Mouse (Mus musculus) left cerebral cortex, postnatal 10 days (tissue): ENCODE results near the gene Rab42. TPM values are rescaled to one million over a fixed set of nuclear protein-coding genes. Genes with fewer than 3 reads are reported as not detected.
"Not testable (repeated sequence)": the region's sequence is repeated elsewhere in the genome, so short reads cannot be mapped to it uniquely, and the experiment has no call there.

ENCODE experiments used
- DNase-seq, 2 experiments: peaks; one replicate each; pipeline ENCODE4 v3.0.0; 2021 to 2022; ENCODE audit warnings: low spot score in 2 of 2, mixed read lengths in 1 of 2; ENCODE audit errors: extremely low spot score in 1 of 2
- intact Hi-C: fragments of 180-260 bp; cut with DNase I; formaldehyde crosslinking; loops from one replicate; pipeline ENCODE4 v1.15.1; 2025
- total RNA-seq, 2 experiments: library from RNA; stranded (reverse); gene quantifications; 2 replicates each; pipeline ENCODE4 v1.2.3; 2021

Gene Rab42
- total RNA-seq, 2 experiments from 2014 or later = 0.79 to 1.3 TPM

GRCm38 (mm10) chr4:132292988-132293387, 10.2 kb downstream of the Rab42 start:
- peak in 1 of 2 experiments; percentile 72 for DNase-seq
- intact Hi-C loops = no loop called here

- intact Hi-C loops = no loop called here
These were observed 11.4 kb downstream of the Rab42 start for GRCm38 (mm10) chr4:132291624-132292335.

GRCm38 (mm10) chr4:132291056-132291455, 12.1 kb downstream of the Rab42 start:
- no peak for DNase-seq
- intact Hi-C loops = no loop called here

More at GRCm38 (mm10) chr4:132291624-132292335, 11.4 kb downstream of the Rab42 start:
- DNase-seq = no peak

- intact Hi-C loops, DNase-seq: not testable (repeated sequence)
These were observed 14.3 kb downstream of the Rab42 start for GRCm38 (mm10) chr4:132288840-132289239.

GRCm38 (mm10) chr4:132275949-132276348, 27.2 kb downstream of the Rab42 start:
- DNase-seq = no peak
- intact Hi-C loops = loop anchor here (10.0 kb wide), 1 partner anchor 139 kb away; no protein-coding TSS in a partner anchor

- intact Hi-C loops = loop anchor here (5.0 to 10.0 kb wide), 3 partner anchors 33 to 140 kb away; no protein-coding TSS in a partner anchor
- peak; percentile 89 to 95 for DNase-seq
These were observed 28.9 kb downstream of the Rab42 start, which contains the start of gene Taf12 for GRCm38 (mm10) chr4:132274156-132274862. TSS of gene Taf12 (plus strand) at chr4:132274375.

- DNase-seq = peak in 1 of 2 experiments; percentile 53
- intact Hi-C loops = loop anchor here (5.0 to 10.0 kb wide), 3 partner anchors 34 to 142 kb away; no protein-coding TSS in a partner anchor
These were observed 30.0 kb downstream of the Rab42 start for GRCm38 (mm10) chr4:132273166-132273565.

GRCm38 (mm10) chr4:132269740-132270560, 33.2 kb downstream of the Rab42 start:
- intact Hi-C loops = loop anchor here (5.0 to 10.0 kb wide), 3 partner anchors 37 to 145 kb away; no protein-coding TSS in a partner anchor
- peak; percentile 86 to 88 for DNase-seq

GRCm38 (mm10) chr4:132268871-132269739, 34.1 kb downstream of the Rab42 start:
- intact Hi-C loops = no loop called here
- no peak for DNase-seq

- no peak for DNase-seq
- intact Hi-C loops = no loop called here
These were observed 36.3 kb downstream of the Rab42 start for GRCm38 (mm10) chr4:132266835-132267349.

GRCm38 (mm10) chr4:132263313-132263712, 39.9 kb downstream of the Rab42 start:
- intact Hi-C loops = loop anchor here (5.0 kb wide), 1 partner anchor 51 kb away; the partner anchor contains the start of gene Ythdf2
- no peak for DNase-seq

GRCm38 (mm10) chr4:132262358-132262616, 40.9 kb downstream of the Rab42 start:
- intact Hi-C loops = loop anchor here (5.0 kb wide), 1 partner anchor 50 kb away; the partner anchor contains the start of gene Ythdf2
- DNase-seq = no peak

GRCm38 (mm10) chr4:132261514-132262357, 41.4 kb downstream of the Rab42 start, which contains the start of gene Gmeb1:
TSS of gene Gmeb1 (minus strand) at chr4:132261602.
- DNase-seq = peak; percentile 59 to 89
- intact Hi-C loops = loop anchor here (5.0 kb wide), 1 partner anchor 49 kb away; the partner anchor contains the start of gene Ythdf2

GRCm38 (mm10) chr4:132260404-132261379, 42.5 kb downstream of the Rab42 start:
- DNase-seq = peak in 1 of 2 experiments; percentile 81
- intact Hi-C loops = loop anchor here (5.0 kb wide), 1 partner anchor 48 kb away; the partner anchor contains the start of gene Ythdf2

- DNase-seq = no peak
- intact Hi-C loops = no loop called here
These were observed 43.9 kb downstream of the Rab42 start for GRCm38 (mm10) chr4:132259248-132259647.

GRCm38 (mm10) chr4:132256384-132256783, 46.8 kb downstream of the Rab42 start:
- intact Hi-C loops = no loop called here
- DNase-seq = no peak
